Mouse (Mus musculus): ENCODE measurements around the gene Exosc10.

Gene Exosc10

GRCm38 (mm10) chr4:148570693-148571295, 12.6 kb downstream of the Exosc10 start:
- in situ Hi-C loops (cut with MboI, MseI): no loop called here

DNA sequence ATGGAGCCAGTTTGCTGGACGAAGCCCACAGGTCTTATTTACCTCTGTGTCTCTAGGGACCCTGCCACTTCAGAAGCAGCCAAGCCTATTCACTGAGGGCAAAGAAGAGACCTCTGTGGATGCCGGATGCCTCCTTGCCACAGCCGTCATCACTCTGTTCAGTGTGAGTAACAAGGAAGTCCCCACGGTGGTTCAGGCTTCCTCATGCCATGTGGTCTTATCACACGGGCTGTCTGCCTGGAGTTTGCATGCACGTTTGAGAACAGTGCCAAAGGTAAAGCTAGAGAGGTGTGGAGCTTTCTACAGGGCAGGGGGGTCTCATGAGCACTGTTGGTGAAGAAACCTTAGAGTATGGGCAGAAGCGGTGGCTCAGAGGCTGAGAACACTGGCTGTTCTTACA, 15.0 kb downstream of the Exosc10 start:
- in situ Hi-C loops (cut with MboI, MseI): no loop called here

GRCm38 (mm10) chr4:148580765-148581164, 22.5 kb downstream of the Exosc10 start:
- in situ Hi-C loops (cut with MboI, MseI): no loop called here

GRCm38 (mm10) chr4:148581422-148581821, 23.2 kb downstream of the Exosc10 start:
- in situ Hi-C loops (cut with MboI, MseI): no loop called here

- in situ Hi-C loops (cut with MboI, MseI): no loop called here
Measured at GRCm38 (mm10) chr4:148583257-148583656, 25.0 kb downstream of the Exosc10 start.

- in situ Hi-C loops (cut with MboI, MseI): no loop called here
Measured at GRCm38 (mm10) chr4:148586648-148587047, 28.4 kb downstream of the Exosc10 start.

GRCm38 (mm10) chr4:148588793-148589192, 30.6 kb downstream of the Exosc10 start:
- in situ Hi-C loops (cut with MboI, MseI): no loop called here

GRCm38 (mm10) chr4:148589565-148589964, 31.3 kb downstream of the Exosc10 start:
- in situ Hi-C loops (cut with MboI, MseI): no loop called here

DNA sequence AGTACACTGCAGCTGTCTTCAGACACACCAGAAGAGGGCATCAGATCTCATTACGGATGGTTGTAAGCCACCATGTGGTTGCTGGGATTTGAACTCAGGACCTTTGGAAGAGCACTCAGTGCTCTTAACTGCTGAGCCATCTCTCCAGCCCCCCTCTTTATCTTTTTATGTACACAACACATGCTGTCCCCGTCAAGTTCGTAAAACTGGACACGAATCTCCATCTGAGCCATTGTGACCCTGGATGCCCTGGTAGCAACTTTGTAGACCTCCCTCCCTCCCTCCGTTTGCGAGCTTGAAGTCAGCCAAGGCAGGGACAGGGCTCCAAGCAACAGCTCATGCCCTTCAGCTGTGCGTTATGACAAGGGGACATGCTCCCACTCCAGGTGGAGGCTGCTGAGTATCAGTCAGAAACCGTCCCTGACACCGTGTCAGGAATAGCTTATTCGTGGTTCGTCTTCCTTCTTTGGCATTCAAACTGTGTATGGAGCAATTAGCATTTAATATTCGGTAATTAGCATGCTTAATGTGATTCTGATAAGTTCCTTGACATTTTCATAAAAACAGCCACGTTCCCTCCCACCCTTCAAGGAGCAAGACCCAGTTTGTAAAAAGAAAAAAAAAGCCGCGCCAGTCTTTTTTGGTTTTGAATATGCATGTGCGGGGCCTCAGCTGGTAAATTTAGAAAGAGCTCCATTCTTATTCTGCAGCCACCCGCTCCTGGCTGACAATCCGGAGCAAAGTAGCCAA, 32.4 kb downstream of the Exosc10 start:
- in situ Hi-C loops (cut with MboI, MseI): loop anchor here in 1 of 2 experiments (5.0 kb wide), 1 partner anchor 428 kb away; the partner anchor contains the start of genes Fbxo2 and Fbxo44

DNA sequence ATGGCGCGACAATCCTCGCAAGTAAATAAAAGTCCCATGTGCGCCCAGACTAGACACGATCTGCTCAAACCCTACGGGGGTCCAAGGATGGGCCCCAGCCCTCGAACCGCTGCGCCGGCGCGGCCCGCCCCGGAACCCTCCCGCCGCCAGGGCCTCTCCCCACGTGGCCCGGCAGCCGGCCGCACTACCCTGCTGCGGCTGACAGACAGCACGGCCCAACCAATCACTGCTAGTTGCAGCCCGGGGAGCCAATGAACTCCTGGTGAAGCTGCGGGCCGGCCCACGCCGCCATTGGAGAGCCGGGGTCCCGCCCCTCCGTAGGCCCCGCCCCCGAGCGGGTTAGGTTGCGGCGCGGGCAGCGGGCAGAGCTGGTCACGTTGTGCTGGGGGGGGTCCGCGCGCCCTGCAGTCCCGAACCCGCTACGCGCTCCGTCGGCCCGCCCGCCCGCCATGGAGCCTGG, 33.0 kb downstream of the Exosc10 start, which contains the start of gene Srm:
Gene Srm (plus strand): TSS at position 333 of the 460 bp plus-strand sequence.
- in situ Hi-C loops (cut with MboI, MseI): loop anchor here in 1 of 2 experiments (5.0 kb wide), 1 partner anchor 429 kb away; the partner anchor contains the start of genes Fbxo2 and Fbxo44

GRCm38 (mm10) chr4:148591637-148592380, 33.6 kb downstream of the Exosc10 start:
- in situ Hi-C loops (cut with MboI, MseI): loop anchor here in 1 of 2 experiments (5.0 kb wide), 1 partner anchor 430 kb away; the partner anchor contains the start of genes Fbxo2 and Fbxo44

DNA sequence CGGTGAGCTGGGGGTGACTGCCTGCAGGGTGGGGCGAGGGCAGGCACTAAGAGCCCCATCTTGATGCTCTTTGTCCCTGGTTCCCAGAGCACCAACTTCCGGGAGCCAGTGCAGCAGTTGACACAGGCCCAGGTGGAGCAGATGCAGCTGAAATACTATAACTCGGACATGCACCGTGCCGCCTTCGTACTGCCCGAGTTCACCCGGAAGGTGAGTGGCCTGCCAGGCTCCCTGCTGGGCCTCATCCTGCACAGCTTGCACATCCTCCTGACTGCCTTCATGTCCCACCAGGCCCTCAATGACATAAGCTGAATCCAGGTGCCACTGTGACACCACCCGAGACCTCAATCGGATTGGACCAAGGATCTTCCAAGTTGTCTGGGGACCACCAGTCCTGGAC, 35.8 kb downstream of the Exosc10 start:
- in situ Hi-C loops (cut with MboI, MseI): loop anchor here in 1 of 2 experiments (5.0 kb wide), 1 partner anchor 432 kb away; the partner anchor contains the start of genes Fbxo2 and Fbxo44

GRCm38 (mm10) chr4:148595916-148596315, 37.7 kb downstream of the Exosc10 start:
- in situ Hi-C loops (cut with MboI, MseI): no loop called here

DNA sequence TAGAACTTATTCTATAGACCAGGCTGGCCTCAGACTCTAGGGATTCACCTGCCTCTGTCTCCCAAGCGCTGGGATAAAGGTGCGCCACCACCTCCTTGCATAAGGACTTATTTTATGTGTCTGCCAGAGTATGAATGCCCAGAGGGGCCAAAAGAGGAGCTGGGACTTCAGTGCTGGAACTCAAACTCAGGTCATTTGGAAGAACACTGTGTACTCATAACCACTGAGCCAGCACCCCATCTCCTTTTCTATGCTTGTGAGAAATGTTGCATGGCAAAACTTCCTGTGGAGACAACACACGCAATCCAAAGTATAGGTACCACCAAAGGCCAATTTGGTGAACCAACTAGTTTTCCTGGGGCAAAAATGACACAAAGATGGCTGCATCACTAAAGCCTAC, 38.5 kb downstream of the Exosc10 start:
- in situ Hi-C loops (cut with MboI, MseI): no loop called here

DNA sequence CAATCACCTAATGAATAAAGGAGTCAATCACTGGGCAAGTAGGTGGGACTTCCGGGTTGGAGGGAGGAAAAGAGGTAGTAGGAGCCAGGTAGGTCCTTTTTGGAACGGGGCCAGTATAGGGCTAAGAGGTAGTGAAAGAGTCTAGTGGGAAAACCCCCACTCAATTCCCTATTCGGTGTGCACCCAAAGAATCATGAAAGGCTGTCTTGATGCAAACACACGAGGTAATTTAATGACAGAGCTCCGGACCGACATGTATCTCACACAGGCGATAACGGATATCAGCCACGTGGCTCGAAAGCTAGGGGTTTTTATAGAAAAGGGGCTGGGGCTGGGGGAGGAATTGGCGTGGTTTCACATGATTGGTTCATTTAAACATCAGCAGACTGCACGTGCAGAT, 40.6 kb downstream of the Exosc10 start:
- in situ Hi-C loops (cut with MboI, MseI): no loop called here

- in situ Hi-C loops (cut with MboI, MseI): loop anchor here (5.0 to 10.0 kb wide), 2 partner anchors 438 to 1414 kb away; partner anchors contain the start of genes Fbxo2 (in 1 of the 2) and Fbxo44 (in 1 of the 2)
Measured at GRCm38 (mm10) chr4:148600316-148600715, 42.1 kb downstream of the Exosc10 start.

DNA sequence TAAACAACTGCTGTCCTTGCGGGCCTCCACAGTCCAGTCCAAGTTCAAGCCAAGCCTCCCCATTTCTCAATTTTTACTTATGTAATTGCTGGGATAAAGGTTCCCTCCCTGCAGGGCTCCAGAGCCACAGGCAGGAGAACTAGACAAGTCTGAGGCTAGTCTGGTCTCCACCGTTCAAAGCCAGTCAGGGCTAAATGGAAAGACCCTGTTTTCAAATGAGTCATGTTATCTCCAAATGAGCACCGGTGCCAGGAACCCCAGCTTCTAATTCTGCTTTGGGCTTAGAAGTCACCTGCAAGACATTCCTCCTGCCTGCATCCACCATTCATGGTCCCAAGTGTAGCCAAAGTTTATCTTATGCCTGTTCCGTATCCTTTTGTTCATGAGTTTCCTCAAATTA, 43.6 kb downstream of the Exosc10 start:
- in situ Hi-C loops (cut with MboI, MseI): loop anchor here (5.0 to 10.0 kb wide), 2 partner anchors 440 to 1413 kb away; partner anchors contain the start of genes Fbxo2 (in 1 of the 2) and Fbxo44 (in 1 of the 2)

DNA sequence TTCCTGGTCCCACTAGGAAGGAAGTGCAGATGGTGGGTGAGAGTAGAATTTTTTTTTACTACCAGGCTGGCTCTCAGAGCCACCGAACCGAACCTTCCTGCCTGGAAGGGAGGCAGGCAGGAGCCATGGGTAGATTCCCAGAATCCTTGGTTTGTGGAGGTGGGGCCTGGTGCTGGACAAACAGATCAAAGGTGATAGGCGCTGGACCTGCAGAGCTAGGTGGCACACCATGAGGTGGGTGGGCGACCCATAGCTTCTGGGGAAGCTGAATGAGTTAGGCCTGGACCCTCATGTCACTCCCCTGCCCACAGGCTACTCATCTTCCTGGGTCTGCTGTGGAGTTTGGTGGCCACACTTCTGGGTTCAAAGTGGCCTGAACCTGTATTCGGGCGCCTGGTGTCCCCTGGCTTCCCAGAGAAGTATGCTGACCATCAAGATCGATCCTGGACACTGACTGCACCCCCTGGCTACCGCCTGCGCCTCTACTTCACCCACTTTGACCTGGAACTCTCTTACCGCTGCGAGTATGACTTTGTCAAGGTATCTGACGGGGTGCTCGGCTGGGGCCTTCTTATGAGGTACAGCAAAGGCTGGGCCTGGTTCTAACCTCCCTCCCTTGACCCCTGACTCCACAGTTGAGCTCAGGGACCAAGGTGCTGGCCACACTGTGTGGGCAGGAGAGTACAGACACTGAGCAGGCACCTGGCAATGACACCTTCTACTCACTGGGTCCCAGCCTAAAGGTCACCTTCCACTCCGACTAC, 44.3 kb downstream of the Exosc10 start, which contains the start of gene Masp2:
Gene Masp2 (plus strand): TSS at position 198 of the 764 bp plus-strand sequence.
- in situ Hi-C loops (cut with MboI, MseI): loop anchor here (5.0 to 10.0 kb wide), 2 partner anchors 440 to 1412 kb away; partner anchors contain the start of genes Fbxo2 (in 1 of the 2) and Fbxo44 (in 1 of the 2)

DNA sequence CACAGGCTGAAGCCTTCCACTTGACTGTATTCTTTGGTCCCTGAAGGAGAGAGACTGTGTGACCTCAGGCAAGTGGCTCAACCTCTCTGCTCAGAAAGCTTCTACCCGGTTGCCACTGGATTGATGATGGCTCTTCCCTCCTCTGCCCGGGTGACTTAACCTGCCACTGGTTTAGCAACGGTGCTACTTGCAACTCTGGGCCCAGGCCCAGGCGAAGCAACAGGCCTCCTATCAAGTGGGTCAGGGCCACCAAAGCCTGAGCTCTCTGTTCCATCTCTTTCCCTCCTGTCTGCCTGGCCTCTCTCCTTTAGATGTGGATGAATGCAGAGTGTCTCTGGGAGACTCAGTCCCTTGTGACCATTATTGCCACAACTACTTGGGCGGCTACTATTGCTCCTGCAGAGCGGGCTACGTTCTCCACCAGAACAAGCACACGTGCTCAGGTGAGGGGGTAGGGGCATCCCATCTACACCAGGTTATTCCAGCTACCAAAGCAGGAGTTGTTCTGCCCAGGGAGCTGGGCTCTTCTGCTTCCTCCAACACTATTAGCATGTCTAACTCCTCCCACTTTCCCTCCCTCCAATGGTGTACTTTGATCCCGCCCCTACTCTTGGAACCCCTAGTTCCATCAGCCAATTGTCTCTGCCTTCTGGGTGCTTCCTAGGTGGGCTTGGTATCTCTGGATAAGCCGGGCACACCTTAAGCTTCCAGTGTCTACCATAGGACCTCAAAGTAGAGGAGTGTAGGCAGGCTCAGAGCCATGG, 45.3 kb downstream of the Exosc10 start:
- in situ Hi-C loops (cut with MboI, MseI): loop anchor here (5.0 to 10.0 kb wide), 2 partner anchors 441 to 1411 kb away; partner anchors contain the start of genes Fbxo2 (in 1 of the 2) and Fbxo44 (in 1 of the 2)

Data from T-helper 17 cell (primary cell).